Mouse (Mus musculus) cerebellum, adult (tissue): Measurements from ENCODE around the gene Usp24.

ENCODE experiments used
- ATAC-seq: cut with Nextera tagmentation; 2 replicates; pipeline ENCODE4 v1.9.2; 2017; ENCODE audit warnings: mild to moderate bottlenecking, moderate library complexity, mixed read lengths; ENCODE audit not compliant: insufficient number of reproducible peaks, low FRiP score, low TSS enrichment

The Usp24 gene

GRCm38 (mm10) chr4:106422597-106422996, 106.6 kb downstream of the Usp24 start:
- no peak for ATAC-seq

DNA sequence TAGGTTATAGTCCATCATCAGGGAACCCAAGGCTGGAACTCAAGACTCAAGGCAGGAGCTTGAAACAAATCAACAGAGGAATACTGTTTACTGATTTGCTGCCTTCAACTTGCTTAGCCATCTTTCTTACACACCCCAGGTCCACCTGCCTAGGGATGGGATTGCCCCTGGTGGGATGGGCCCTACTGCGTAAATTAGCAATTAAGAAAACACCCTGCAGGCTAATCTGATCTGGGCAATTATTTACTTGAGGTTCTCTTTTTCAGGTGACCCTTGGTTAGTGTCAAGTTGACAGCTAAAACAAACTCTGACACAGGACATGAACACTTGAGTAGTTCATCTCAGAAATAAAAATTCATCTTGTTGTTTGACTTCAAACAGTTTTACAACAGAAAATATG, 108.5 kb downstream of the Usp24 start:
- no peak for ATAC-seq

GRCm38 (mm10) chr4:106426286-106426685, 110.3 kb downstream of the Usp24 start:
- no peak for ATAC-seq

DNA sequence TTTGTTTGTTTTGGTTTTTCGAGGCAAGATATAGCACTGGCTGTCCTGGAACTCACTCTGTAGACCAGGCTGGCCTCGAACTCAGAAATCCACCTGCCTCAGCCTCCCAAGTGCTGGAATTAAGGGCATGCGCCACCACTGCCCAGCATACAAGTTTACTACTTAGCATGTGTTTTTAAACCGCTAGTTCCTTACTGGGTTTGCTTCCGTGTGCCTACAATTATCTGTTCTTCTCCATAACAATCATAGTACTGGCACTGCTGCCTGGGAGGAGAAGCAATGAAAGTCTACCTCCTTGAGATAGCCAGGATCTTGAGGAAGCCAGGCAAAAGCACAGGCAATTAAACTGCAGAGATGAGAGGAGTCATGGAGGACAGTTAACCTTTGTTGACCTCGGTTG, 112.6 kb downstream of the Usp24 start:
- no peak for ATAC-seq

- ATAC-seq, result no peak
Measured at GRCm38 (mm10) chr4:106429106-106429505, 113.1 kb downstream of the Usp24 start.

DNA sequence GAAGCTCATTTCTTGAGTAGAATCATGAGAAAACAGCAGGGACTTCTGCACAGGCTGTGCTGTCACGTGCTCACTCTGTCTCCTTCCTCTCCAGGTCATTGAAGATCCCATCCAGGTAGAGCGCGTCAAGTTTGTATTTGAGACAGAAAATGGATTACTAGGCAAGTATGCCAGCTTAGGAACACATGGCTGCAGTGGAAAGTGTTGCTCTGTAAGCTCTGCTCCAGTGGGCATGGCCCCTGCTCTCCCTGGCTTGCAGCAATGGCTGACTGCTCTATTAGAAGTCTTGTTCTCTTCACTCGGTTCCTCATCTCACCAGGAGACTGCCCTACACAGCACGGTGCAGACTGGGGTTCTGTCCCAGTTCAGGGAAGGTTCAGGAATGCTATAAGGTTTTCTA, 114.4 kb downstream of the Usp24 start:
- no peak for ATAC-seq

GRCm38 (mm10) chr4:106435426-106435825, 119.4 kb downstream of the Usp24 start:
- no peak for ATAC-seq

- ATAC-seq, result 0 out of 2 replicates have a peak, but pooled peaks have one; percentile 52
Measured at GRCm38 (mm10) chr4:106436475-106436874, 120.5 kb downstream of the Usp24 start.

DNA sequence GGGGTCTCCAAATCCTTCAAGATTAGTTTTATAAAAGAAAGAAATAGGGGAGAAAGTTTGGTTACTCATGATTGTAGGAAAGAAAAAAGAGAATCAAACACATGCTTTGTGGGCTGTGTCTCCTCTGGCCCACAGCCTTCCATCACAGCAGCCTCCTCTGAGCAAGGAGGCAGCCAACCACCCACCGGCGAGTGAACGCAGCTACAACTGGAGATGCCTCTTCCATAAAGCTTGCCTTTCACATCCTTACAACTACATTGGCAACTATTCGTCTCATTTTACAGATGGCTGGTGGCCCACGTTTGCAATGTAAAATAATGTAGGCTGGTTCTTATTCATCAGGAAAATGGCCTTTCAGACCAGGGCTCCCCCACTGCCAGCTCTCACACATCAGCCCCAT, 121.2 kb downstream of the Usp24 start:
- ATAC-seq, result no peak

DNA sequence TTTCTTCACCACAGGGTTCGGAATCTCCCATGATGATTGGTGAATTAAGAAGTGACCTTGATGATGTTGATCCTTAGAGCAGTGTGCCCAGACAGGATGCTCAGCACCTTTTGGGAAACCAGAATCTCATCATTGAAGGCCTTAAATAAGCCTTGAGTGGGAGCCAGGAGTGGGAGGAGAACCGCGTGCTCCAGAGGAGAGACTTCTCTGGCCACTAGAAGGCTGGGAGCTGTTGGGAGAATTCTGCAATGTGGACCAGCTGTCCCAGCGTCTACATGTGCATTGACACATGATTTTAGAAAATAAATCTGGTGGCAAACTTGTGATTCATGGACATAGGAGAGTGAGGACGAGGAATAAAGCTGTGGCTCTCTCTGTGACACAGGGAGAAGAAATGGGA, 122.8 kb downstream of the Usp24 start:
- no peak for ATAC-seq

GRCm38 (mm10) chr4:106443182-106443581, 127.2 kb downstream of the Usp24 start:
- ATAC-seq, result 0 out of 2 replicates have a peak, but pooled peaks have one; percentile 29

DNA sequence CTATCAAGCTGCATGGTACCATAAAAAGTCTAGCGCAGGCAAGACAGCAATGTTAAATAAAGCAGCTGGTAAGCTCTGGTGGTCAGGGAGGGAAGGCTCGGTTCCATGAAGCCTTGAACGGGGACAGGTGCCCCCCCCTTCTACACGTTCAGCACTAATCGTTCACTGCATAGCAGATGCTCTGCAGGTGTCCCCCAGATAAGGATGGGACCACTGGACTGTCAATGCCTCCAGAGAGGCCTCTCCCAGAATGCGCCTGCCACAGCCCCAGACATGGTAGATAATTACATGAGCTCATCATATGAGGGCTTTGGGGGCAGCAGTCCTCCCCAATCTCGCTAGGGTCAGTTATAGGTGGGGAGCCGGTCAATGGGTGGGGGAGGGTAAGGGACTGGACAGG, 133.3 kb downstream of the Usp24 start:
- no peak for ATAC-seq

- ATAC-seq, result no peak
Measured at GRCm38 (mm10) chr4:106452401-106452800, 136.4 kb downstream of the Usp24 start.

GRCm38 (mm10) chr4:106453108-106453507, 137.1 kb downstream of the Usp24 start:
- ATAC-seq, result no peak

DNA sequence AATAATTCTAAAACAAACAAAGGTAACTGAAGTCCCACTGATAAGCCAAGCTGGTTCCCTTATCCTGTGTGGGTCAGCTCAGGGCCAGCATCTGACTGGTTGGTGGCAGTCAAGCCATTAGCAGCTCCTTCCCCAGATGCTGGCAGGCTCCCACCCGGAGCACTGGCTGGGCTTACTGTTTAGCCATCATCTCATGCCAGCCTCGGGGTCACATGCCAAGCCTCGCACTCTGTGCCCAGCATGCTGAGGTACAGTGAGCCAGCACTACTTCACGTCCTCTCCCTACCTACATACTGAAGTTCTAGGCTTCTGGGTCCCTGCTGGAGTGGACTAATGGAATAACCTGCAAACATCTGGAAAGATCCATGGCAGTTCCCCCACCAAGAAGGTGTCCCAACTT, 137.5 kb downstream of the Usp24 start:
- no peak for ATAC-seq

DNA sequence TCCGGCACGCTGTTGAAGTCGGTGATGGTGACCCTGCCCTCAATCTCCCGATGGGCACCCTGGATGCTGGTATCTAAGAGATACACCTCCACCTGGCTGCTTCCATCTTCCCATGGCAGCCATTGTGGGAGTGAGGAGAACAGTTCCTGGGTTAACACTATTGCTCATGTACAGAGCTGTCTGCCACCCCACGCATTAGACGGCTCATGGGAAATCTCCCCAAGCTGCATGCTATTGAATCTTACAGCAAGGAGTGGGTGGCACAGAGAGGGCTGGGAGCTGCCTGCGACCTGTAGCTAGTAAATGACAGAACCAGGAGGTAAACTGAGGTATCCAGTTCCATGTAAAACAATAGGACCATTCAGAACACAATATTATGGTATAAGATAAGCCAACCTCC, 138.5 kb downstream of the Usp24 start:
- ATAC-seq, result no peak

DNA sequence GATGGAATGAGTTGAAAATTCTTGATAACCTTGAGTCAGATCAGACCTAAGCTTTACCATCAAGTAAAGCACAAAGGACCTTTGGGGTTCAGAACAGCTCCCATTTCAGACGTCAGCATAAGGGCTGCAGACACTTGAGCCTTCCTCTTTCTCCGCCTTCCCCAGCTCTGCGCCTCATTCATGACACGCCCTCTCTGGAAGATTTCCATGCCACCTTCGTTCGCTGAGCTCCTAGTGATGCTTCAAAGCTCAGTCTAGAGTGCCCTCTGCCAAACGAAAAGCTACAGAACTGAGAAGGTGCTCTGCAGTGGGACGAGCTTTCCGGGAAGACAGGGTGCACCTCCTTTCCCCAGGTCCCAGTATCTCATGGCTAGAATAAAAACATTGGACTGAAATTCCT, 146.0 kb downstream of the Usp24 start:
- no peak for ATAC-seq

DNA sequence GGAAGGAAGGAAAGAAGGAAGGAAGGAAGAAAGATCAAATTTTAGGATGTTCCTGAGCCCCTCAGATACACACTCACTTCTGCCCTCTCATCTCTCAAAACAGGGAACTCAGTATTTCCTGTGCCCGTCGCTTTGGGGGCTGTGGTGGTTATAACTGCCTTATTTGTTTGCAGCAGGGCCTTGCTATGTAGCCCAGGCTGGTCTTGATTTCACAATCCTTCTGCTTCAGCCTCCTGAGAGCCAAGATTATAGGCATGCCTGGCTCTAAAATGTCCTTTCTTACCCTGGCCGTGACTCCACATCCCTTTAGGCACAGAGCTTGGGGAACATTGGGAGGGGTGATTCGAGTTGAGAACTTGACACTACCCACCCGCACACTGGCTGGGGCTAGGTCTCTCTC, 146.5 kb downstream of the Usp24 start:
- ATAC-seq, result no peak

DNA sequence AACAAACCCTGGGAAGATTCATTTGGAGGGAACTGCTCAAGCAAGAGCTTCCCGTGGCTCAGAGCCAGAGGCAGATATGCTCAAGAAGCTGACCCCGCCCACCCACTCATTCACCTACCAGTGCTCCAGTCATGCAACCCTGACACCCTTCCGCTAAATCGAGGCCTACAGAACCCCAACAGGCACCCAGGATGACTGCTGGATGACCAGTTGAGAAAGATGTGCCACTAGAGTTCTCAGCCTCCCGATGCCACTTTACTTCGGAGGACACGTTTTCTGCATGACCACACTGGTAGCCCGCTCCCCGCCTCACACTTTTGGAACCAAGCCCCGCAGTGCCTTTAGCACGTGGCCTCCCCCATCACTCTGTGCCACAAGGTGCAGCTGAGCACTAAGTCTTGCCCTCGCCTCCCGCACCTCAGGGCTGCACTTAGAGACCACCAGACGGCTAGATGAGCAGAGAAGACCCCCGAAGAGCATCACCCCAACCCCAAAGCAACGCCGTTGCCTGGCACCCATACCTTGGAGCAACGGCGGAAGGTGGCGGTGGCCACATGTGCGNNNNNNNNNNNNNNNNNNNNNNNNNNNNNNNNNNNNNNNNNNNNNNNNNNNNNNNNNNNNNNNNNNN, 147.3 kb downstream of the Usp24 start:
- no peak for ATAC-seq

- peak; percentile 57 for ATAC-seq
Measured at GRCm38 (mm10) chr4:106467420-106468110, 151.6 kb downstream of the Usp24 start.

- ATAC-seq, result no peak
Measured at GRCm38 (mm10) chr4:106470921-106471320, 154.9 kb downstream of the Usp24 start.

GRCm38 (mm10) chr4:106472335-106472734, 156.3 kb downstream of the Usp24 start:
- ATAC-seq, result peak; percentile 46
